Mouse (Mus musculus): Measurements from ENCODE around the gene Fkbp11. TPM values are rescaled to one million over a fixed set of nuclear protein-coding genes. Genes with fewer than 3 reads are reported as not detected.

The Fkbp11 gene
- polyA plus RNA-seq, 1 experiment = not detected

GRCm38 (mm10) chr15:98683177-98683576, 44.8 kb downstream of the Fkbp11 start:
- Histone ChIP-seq H3K4me1 (ENCODE audit: control insufficient read depth, insufficient read depth, low read length) (peaks cover 27% of the 10 kb centered on the region), H3K27ac (ENCODE audit: insufficient read depth, low read depth, low read length) (peak overlapping the region; percentile 49), H3K4me3 (ENCODE audit: insufficient read depth, low read length) (no peak overlapping the region)
- no peak for TF ChIP-seq CTCF (IDR thresholded peaks at IDR 0.05; ENCODE audit: low read depth, low read length)

GRCm38 (mm10) chr15:98681633-98682032, 46.4 kb downstream of the Fkbp11 start:
- no peak for TF ChIP-seq POLR2A (IDR thresholded peaks at IDR 0.05; ENCODE audit: borderline replicate concordance, low read depth, low read length)
- TF ChIP-seq CTCF (IDR thresholded peaks at IDR 0.05; ENCODE audit: low read depth, low read length) = no peak
- Histone ChIP-seq H3K4me1 (ENCODE audit: control insufficient read depth, insufficient read depth, low read length) (peaks cover 29% of the 10 kb centered on the region), H3K4me3 (ENCODE audit: insufficient read depth, low read length) (no peak overlapping the region), H3K27ac (ENCODE audit: insufficient read depth, low read depth, low read length) (no peak overlapping the region)

DNA sequence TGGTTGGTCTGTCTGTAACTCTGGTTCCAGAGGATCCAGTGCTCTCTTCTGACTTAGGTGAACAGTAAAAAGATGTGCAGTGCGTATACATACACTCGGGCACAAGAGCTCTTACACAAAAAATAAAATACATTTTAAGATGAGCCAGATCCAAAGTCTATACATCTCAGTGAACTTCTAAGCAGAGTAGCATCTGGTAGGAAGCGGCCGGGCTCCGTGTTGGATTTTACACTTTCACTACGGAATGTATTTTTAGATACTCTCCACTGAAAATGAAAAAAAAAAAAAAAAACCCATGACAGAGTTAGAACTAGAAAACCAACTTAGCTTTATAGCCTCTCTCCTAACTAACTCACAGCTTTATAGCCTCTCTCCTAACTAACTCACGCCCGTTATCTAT, 47.3 kb downstream of the Fkbp11 start:
- Histone ChIP-seq H3K27ac (ENCODE audit: insufficient read depth, low read depth, low read length) (no peak overlapping the region), H3K4me1 (ENCODE audit: control insufficient read depth, insufficient read depth, low read length) (peaks cover 34% of the 10 kb centered on the region), H3K4me3 (ENCODE audit: insufficient read depth, low read length) (no peak overlapping the region)
- TF ChIP-seq POLR2A (IDR thresholded peaks at IDR 0.05; ENCODE audit: borderline replicate concordance, low read depth, low read length) (no peak), CTCF (IDR thresholded peaks at IDR 0.05; ENCODE audit: low read depth, low read length) (no peak)

DNA sequence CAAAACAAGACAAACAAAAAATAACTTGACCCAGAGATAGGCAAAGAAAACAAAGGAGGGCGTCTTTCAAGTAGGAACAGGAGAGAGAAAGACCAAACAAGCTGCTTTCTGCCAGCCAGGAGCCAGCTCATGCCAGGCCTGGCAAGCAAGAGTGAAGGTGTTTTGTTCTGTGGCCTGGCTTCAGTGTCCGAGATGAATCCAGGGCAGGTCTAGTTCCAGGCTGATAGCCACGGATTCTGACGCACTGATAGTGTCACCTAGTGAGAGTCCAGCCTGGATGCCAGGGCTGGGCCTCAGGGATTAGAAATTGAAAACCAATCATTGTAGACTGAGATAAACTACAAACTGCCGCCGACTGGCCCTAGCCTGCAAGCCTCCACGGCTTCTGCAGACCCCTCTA, 50.0 kb downstream of the Fkbp11 start:
- Histone ChIP-seq H3K27ac (ENCODE audit: insufficient read depth, low read depth, low read length) (no peak overlapping the region), H3K4me3 (ENCODE audit: insufficient read depth, low read length) (no peak overlapping the region), H3K4me1 (ENCODE audit: control insufficient read depth, insufficient read depth, low read length) (peaks cover 16% of the 10 kb centered on the region)
- TF ChIP-seq POLR2A (IDR thresholded peaks at IDR 0.05; ENCODE audit: borderline replicate concordance, low read depth, low read length) (no peak), CTCF (IDR thresholded peaks at IDR 0.05; ENCODE audit: low read depth, low read length) (no peak)

GRCm38 (mm10) chr15:98676940-98677728, 50.9 kb downstream of the Fkbp11 start, which contains the start of gene Rnd1:
Gene Rnd1, minus strand, starts transcription at chr15:98677461.
- Histone ChIP-seq H3K4me3 (ENCODE audit: insufficient read depth, low read length) (peak within 1 kb of the TSS; percentile 53), H3K4me1 (ENCODE audit: control insufficient read depth, insufficient read depth, low read length) (peaks cover 18% of the 10 kb centered on the region), H3K27ac (ENCODE audit: insufficient read depth, low read depth, low read length) (no peak within 1 kb of the TSS)
- no peak for TF ChIP-seq CTCF (IDR thresholded peaks at IDR 0.05; ENCODE audit: low read depth, low read length)
- no peak; the same call in 1 of the 2 replicates for TF ChIP-seq POLR2A (IDR thresholded peaks at IDR 0.05; ENCODE audit: borderline replicate concordance, low read depth, low read length)

DNA sequence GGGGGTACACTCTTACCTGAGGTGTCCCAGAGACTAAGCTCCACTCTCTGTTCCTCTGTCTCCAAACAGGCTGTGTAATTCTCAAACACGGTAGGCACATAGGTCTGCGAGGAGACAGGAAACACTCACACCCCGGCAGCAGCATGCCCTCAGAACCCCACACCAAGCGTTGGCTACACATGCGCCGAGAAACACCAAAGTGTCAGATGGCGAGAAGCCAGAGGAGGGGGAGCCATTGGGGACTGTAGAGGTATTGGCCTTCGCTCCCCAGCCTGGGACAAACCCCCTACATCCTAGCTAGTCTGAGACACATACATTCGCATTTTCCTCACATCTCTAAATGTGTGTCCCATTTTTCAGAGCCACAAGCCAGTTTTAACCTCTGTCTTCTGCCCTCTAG, 51.5 kb downstream of the Fkbp11 start:
- H3K4me3 ChIP-seq (ENCODE audit: insufficient read depth, low read length) = peak overlapping the region; percentile 53
- H3K27ac ChIP-seq (ENCODE audit: insufficient read depth, low read depth, low read length) = no peak overlapping the region
- TF ChIP-seq POLR2A (IDR thresholded peaks at IDR 0.05; ENCODE audit: borderline replicate concordance, low read depth, low read length) = no peak
- H3K4me1 ChIP-seq (ENCODE audit: control insufficient read depth, insufficient read depth, low read length) = peaks cover 20% of the 10 kb centered on the region

DNA sequence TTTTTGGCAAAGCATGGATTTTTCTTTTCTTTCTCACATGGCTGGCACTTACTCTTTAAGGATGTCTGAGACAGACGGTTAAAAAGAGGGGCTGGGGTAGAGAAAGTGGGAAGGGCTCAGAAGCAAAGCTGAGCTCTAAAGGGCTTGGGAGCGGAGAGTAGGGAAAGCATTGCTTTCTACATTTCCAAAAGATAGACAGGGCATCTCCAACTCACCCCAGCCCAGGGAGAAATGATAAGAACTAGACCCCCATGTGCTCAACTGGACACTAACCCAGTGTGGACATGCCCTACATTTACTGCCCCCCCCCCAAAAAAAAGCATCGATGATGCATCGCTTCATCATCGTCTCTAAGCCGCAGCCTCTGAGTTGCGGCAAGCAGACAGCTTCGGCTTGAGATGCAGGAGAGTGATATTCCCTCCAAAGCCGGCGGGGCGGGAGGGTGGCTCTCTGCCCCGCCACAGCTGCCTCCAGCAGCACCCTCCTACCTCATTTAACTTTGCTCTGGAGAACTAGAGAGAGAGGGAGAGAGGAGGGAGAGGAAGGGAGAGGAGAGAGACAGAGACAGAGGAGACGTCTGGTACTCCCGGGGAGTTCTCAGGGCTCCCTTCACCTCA, 52.3 kb downstream of the Fkbp11 start:
- Histone ChIP-seq H3K4me1 (ENCODE audit: control insufficient read depth, insufficient read depth, low read length) (peaks cover 20% of the 10 kb centered on the region), H3K27ac (ENCODE audit: insufficient read depth, low read depth, low read length) (no peak overlapping the region), H3K4me3 (ENCODE audit: insufficient read depth, low read length) (peak overlapping the region; percentile 15; the same call in 1 of the 2 replicates)
- TF ChIP-seq CTCF (IDR thresholded peaks at IDR 0.05; ENCODE audit: low read depth, low read length) (no peak), POLR2A (IDR thresholded peaks at IDR 0.05; ENCODE audit: borderline replicate concordance, low read depth, low read length) (no peak)

DNA sequence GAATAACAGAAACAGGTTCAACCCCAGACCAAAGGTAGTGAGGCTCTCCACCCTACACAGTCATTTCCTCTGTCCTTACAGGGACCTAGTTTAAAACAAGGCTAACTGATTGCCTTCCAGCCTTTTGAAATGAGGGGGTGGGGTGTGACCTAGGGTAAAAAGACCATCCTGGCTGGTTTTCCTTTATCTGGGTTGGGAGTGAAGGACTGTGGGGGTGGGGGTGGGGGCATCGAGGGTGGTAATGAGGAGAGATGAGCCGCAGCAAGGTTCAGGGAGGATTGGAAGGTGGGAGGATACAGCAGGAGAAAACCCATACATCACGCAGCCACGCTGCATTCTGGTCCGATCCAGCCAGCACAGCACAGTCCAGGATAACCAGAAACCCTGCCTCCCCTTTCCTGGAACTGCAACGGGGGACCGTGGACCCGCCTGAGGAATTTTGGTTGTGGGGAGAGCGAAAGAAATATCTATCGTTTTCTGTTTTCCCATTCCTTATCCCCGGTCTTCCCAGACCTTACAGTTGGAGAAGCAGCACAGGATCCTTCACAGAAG, 52.9 kb downstream of the Fkbp11 start:
- Histone ChIP-seq H3K4me1 (ENCODE audit: control insufficient read depth, insufficient read depth, low read length) (peaks cover 20% of the 10 kb centered on the region), H3K27ac (ENCODE audit: insufficient read depth, low read depth, low read length) (no peak overlapping the region), H3K4me3 (ENCODE audit: insufficient read depth, low read length) (no peak overlapping the region)
- TF ChIP-seq POLR2A (IDR thresholded peaks at IDR 0.05; ENCODE audit: borderline replicate concordance, low read depth, low read length) (no peak), CTCF (IDR thresholded peaks at IDR 0.05; ENCODE audit: low read depth, low read length) (no peak)

Other genes starting within 250 kb of the Fkbp11 start
- gene Lalba, start 245.5 kb downstream of the Fkbp11 start, polyA plus RNA-seq (2012; ENCODE audit: insufficient read depth, insufficient read length, missing spikeins) = not detected in 2 replicates
- gene Olfr279, start 235.8 kb downstream of the Fkbp11 start, polyA plus RNA-seq (2012; ENCODE audit: insufficient read depth, insufficient read length, missing spikeins) = not detected in 2 replicates
- 56.6 and 62.4 TPM in 2 replicates for gene Kansl2, start 193.9 kb downstream of the Fkbp11 start, polyA plus RNA-seq (2012; ENCODE audit: insufficient read depth, insufficient read length, missing spikeins)
- 42.6 and 44.0 TPM in 2 replicates for gene Ccnt1, start 157.3 kb downstream of the Fkbp11 start, polyA plus RNA-seq (2012; ENCODE audit: insufficient read depth, insufficient read length, missing spikeins)
- not detected in 2 replicates for gene 4930415O20Rik, start 157.2 kb downstream of the Fkbp11 start, polyA plus RNA-seq (2012; ENCODE audit: insufficient read depth, insufficient read length, missing spikeins)
- 0.35 and 0.72 TPM in 2 replicates for gene Adcy6, start 118.1 kb downstream of the Fkbp11 start, polyA plus RNA-seq (2012; ENCODE audit: insufficient read depth, insufficient read length, missing spikeins)
- 0.88 and 1.3 TPM in 2 replicates for gene Cacnb3, start 97.4 kb downstream of the Fkbp11 start, polyA plus RNA-seq (2012; ENCODE audit: insufficient read depth, insufficient read length, missing spikeins)
- 83.1 and 84.9 TPM in 2 replicates for gene Ddx23, start 65.3 kb downstream of the Fkbp11 start, polyA plus RNA-seq (2012; ENCODE audit: insufficient read depth, insufficient read length, missing spikeins)
- gene Rnd1, start 50.7 kb downstream of the Fkbp11 start, polyA plus RNA-seq (2012; ENCODE audit: insufficient read depth, insufficient read length, missing spikeins) = 1.1 TPM in 2 replicates
- gene Ccdc65, start 20.0 kb downstream of the Fkbp11 start, polyA plus RNA-seq (2012; ENCODE audit: insufficient read depth, insufficient read length, missing spikeins) = not detected in 2 replicates
- 93.8 and 103 TPM in 2 replicates for gene Arf3, start 35.0 kb upstream of the Fkbp11 start, polyA plus RNA-seq (2012; ENCODE audit: insufficient read depth, insufficient read length, missing spikeins)
- not detected in 2 replicates for gene Wnt10b, start 50.0 kb upstream of the Fkbp11 start, polyA plus RNA-seq (2012; ENCODE audit: insufficient read depth, insufficient read length, missing spikeins)
- gene Wnt1, start 61.7 kb upstream of the Fkbp11 start, polyA plus RNA-seq (2012; ENCODE audit: insufficient read depth, insufficient read length, missing spikeins) = not detected in 2 replicates
- gene Ddn, start 81.3 kb upstream of the Fkbp11 start, polyA plus RNA-seq (2012; ENCODE audit: insufficient read depth, insufficient read length, missing spikeins) = not detected in 2 replicates
- 82.3 and 86.6 TPM in 2 replicates for gene Prkag1, start 103.3 kb upstream of the Fkbp11 start, polyA plus RNA-seq (2012; ENCODE audit: insufficient read depth, insufficient read length, missing spikeins)
- gene Kmt2d, start 143.0 kb upstream of the Fkbp11 start, polyA plus RNA-seq (2012; ENCODE audit: insufficient read depth, insufficient read length, missing spikeins) = 69.1 and 75.3 TPM in 2 replicates
- gene Rhebl1, start 166.3 kb upstream of the Fkbp11 start, polyA plus RNA-seq (2012; ENCODE audit: insufficient read depth, insufficient read length, missing spikeins) = 9.8 and 11.8 TPM in 2 replicates
- not detected in 2 replicates for gene Dhh, start 170.3 kb upstream of the Fkbp11 start, polyA plus RNA-seq (2012; ENCODE audit: insufficient read depth, insufficient read length, missing spikeins)
- gene Lmbr1l, start 190.0 kb upstream of the Fkbp11 start, polyA plus RNA-seq (2012; ENCODE audit: insufficient read depth, insufficient read length, missing spikeins) = 22.0 and 25.7 TPM in 2 replicates
- 872 and 1,013 TPM in 2 replicates for gene Tuba1b, start 206.4 kb upstream of the Fkbp11 start, polyA plus RNA-seq (2012; ENCODE audit: insufficient read depth, insufficient read length, missing spikeins)
- not detected in 2 replicates for gene Gm49450, start 225.4 kb upstream of the Fkbp11 start, polyA plus RNA-seq (2012; ENCODE audit: insufficient read depth, insufficient read length, missing spikeins)
- 36.4 and 43.3 TPM in 2 replicates for gene Tuba1a, start 225.5 kb upstream of the Fkbp11 start, polyA plus RNA-seq (2012; ENCODE audit: insufficient read depth, insufficient read length, missing spikeins)

Measured in bone marrow macrophage, adult 2 months (primary cell).